Mouse (Mus musculus) embryonic facial prominence, embryonic 14.5 days (tissue): Measurements from ENCODE around the gene Bub1b. TPM values are rescaled to one million over a fixed set of nuclear protein-coding genes. Genes with fewer than 3 reads are reported as not detected.
A peak's percentile ranks its signal among the peaks of the same experiment; 100 is the strongest.

Experiments used
- ATAC-seq: fragments of 200-750 bp; cut with Nextera tagmentation; 2 replicates; pipeline ENCODE4 v1.8.0; 2017; ENCODE audit warnings: low read depth, moderate number of reproducible peaks, moderate TSS enrichment
- DNase-seq: peaks from one replicate; pipeline ENCODE4 v3.0.0-alpha.2; 2015; ENCODE audit warnings: low spot score
- H3K27ac ChIP-seq: fragments of 300-500 bp; sonication (generic); replicated peaks from 2 replicates; pipeline ENCODE4 v1.5.1; 2014; ENCODE audit warnings: low read depth, mild to moderate bottlenecking, low read length, moderate library complexity
- H3K27me3 ChIP-seq: fragments of 300-500 bp; sonication (generic); replicated peaks from 2 replicates; pipeline ENCODE4 v1.6.1; 2014; ENCODE audit warnings: low read length; ENCODE audit not compliant: control insufficient read depth, insufficient read depth
- H3K36me3 ChIP-seq: fragments of 300-500 bp; sonication (generic); 2 replicates; pipeline ENCODE4 v1.6.1; 2014; ENCODE audit warnings: low read length, mixed read lengths; ENCODE audit not compliant: control insufficient read depth, insufficient read depth
- H3K4me1 ChIP-seq: fragments of 300-500 bp; sonication (generic); 2 replicates; pipeline ENCODE4 v1.6.1; 2014; ENCODE audit warnings: antibody characterized with exemption, low read length; ENCODE audit not compliant: control insufficient read depth, insufficient read depth
- H3K4me2 ChIP-seq: fragments of 300-500 bp; sonication (generic); 2 replicates; pipeline ENCODE4 v1.6.1; 2014; ENCODE audit warnings: low read depth, mild to moderate bottlenecking, low read length, moderate library complexity, mixed read lengths
- H3K4me3 ChIP-seq: fragments of 300-500 bp; sonication (generic); 2 replicates; pipeline ENCODE4 v1.5.1; 2014; ENCODE audit warnings: low read depth, mild to moderate bottlenecking, low read length
- H3K9ac ChIP-seq: fragments of 300-500 bp; sonication (generic); 2 replicates; pipeline ENCODE4 v1.6.1; 2014; ENCODE audit warnings: low read depth, mild to moderate bottlenecking, low read length, moderate library complexity, mixed read lengths
- H3K9me3 ChIP-seq: fragments of 300-500 bp; sonication (generic); 2 replicates; pipeline ENCODE4 v1.6.1; 2016; ENCODE audit warnings: low read length; ENCODE audit not compliant: control insufficient read depth
- whole genome bisulfite sequencing: fragments of 180-500 bp; shearing (Covaris S2); extraction: QIAGEN DNeasy Blood & Tissue Kit; methylation state at CpG from one replicate; pipeline ENCODE4 v1.1.7; 2014; 5-methylcytosine and 5-hydroxymethylcytosine counted together
- polyA plus RNA-seq: library from polyadenylated mRNA; unstranded; fragments of >200 nt; fragmentation: Nextera tagmentation; extraction: Ambion mirVana; gene quantifications from 2 replicates; pipeline ENCODE4 v1.2.1, GENCODE M21; 2014

Gene Bub1b
- polyA plus RNA-seq, 1 experiment from 2014 or later = 53.4 TPM

DNA sequence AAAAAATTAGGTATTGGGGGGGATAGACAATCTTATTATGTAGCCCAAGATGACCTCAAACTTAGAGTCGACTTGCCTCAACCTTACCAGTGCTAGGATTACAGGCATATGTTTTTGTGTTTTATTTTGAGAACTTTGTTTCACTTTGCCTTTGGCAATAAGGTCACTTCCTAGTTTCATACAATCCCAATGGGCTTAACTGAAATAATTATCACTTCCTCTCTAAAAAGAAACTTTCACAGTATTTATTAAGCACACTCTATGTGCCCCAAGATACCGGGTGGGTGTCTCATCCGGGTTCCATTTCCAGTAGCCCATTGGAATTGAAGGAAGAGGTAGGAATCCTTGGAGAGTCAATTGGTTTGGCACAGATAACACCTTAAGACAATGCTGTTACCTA, 35.6 kb upstream of the Bub1b start:
- H3K4me2 ChIP-seq = no peak overlapping the region
- H3K27me3 ChIP-seq = no peaks in the 10 kb centered on the region
- H3K27ac ChIP-seq = no peak overlapping the region
- no peak for ATAC-seq
- no peaks in the 10 kb centered on the region for H3K36me3 ChIP-seq
- H3K9me3 ChIP-seq = no peaks in the 10 kb centered on the region
- H3K4me1 ChIP-seq = no peaks in the 10 kb centered on the region
- H3K4me3 ChIP-seq = no peak overlapping the region
- DNase-seq = no peak
- 79% methylated on average over 3 of the region's 3 CpGs for WGBS
- H3K9ac ChIP-seq = no peak overlapping the region

DNA sequence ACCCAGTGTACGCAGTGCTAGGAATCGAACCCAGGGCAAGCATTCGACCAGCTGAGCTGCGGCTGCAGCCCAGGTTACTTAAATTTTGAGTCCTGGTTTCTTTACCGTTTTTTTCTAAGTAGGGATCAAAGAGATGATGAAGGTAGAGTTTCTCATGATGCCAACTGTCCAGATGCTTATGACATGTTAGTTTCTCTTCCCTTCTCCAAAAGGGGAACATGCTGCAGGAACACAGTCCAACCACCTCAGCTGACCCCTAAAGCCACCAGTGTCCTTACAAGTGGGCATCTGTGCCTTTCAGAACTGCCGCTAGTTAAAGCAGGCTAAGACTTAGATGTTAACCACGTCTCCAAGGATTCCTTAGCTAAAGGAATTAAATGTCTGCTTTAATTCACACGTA, 30.8 kb upstream of the Bub1b start:
- WGBS = 85% methylated on average over 8 of the region's 8 CpGs
- no peak overlapping the region for H3K4me2 ChIP-seq
- no peak overlapping the region for H3K27ac ChIP-seq
- H3K9ac ChIP-seq = no peak overlapping the region
- no peaks in the 10 kb centered on the region for H3K27me3 ChIP-seq
- no peak for ATAC-seq
- H3K4me3 ChIP-seq = no peak overlapping the region
- no peaks in the 10 kb centered on the region for H3K36me3 ChIP-seq
- DNase-seq = no peak
- H3K9me3 ChIP-seq = no peaks in the 10 kb centered on the region
- H3K4me1 ChIP-seq = no peaks in the 10 kb centered on the region

DNA sequence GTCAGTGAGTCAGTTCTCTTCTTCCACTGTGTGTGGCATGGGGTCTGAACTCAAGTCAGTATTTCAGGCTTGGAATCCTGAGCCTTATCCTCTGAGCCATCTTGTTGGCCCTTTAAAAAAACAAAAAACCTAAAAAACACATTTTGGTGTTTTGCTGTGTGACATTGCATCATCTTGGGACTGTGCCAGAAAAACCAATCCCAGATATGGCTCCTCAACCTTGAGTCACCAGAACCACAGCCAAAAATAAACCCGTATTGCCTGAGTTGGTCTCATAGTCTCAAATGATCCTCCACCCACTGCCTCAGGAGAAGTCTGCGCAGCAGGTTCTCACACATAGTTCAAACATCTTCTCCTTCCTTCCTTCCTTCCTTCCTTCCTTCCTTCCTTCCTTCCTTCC, 27.1 kb upstream of the Bub1b start:
- ATAC-seq (no peak), DNase-seq (no peak)
- Histone ChIP-seq H3K36me3 (no peaks in the 10 kb centered on the region), H3K27ac (no peak overlapping the region), H3K9ac (no peak overlapping the region), H3K4me3 (no peak overlapping the region), H3K9me3 (no peaks in the 10 kb centered on the region), H3K4me2 (no peak overlapping the region), H3K4me1 (no peaks in the 10 kb centered on the region), H3K27me3 (no peaks in the 10 kb centered on the region)
- WGBS = 87% methylated on average over 2 of the region's 2 CpGs

DNA sequence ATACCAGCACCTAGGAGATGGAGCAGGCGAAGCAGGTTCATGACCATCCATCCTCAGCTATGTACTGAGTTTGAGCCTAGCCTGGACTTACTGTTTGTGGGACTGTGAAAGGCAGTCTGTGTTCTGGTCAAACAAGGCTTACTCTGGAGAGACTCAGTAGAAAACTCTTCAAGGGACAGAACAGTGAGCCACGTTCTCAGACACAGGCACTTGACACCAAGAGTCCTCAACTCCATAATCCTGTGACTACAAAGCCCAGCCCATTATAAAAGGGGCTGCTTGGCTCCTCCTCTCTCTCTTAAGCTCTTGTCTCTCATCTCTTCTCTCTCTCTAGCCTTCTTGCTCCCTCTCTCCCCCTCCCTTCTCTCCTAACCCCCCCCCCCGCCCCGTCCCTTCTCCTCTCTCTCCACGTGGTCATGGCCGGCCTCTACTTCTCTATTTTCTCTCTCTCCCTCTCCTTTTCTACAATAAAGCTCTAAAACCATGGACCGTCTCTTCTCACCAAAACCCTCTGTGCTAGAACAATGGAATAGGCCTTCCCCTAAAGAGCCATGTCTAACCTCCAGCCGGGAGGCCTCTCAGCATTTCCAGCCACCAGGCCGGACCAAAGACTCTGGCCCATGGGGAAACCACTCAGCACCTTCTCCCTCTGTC, 25.7 kb upstream of the Bub1b start:
- ATAC-seq (no peak), DNase-seq (no peak)
- 73% methylated on average over 9 of the region's 9 CpGs for WGBS
- Histone ChIP-seq H3K4me2 (no peak overlapping the region), H3K27ac (no peak overlapping the region), H3K9me3 (no peaks in the 10 kb centered on the region), H3K36me3 (no peaks in the 10 kb centered on the region), H3K4me1 (no peaks in the 10 kb centered on the region), H3K4me3 (no peak overlapping the region), H3K27me3 (no peaks in the 10 kb centered on the region), H3K9ac (no peak overlapping the region)

DNA sequence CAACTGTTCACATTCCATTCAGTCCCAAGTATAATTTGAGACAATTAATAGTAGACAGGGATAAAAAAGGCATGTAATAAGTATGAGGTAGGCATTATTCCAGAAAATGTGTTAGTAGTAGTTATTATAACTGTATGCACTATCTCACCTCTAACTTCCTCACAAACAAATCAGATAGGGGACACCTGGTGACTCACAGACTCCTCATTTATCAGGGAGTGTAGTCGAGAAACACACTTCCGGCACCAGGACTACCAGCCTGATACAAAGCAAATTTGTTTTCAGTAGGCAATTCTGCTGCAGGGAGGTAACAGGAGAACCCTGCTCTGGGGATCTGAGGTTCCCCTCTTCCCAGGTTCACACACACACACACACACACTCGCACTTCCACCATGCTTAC, 24.9 kb upstream of the Bub1b start:
- WGBS = 67% methylated on average over 3 of the region's 3 CpGs
- ATAC-seq = no peak
- DNase-seq = no peak
- no peaks in the 10 kb centered on the region for H3K9me3 ChIP-seq
- H3K27ac ChIP-seq = no peak overlapping the region
- H3K36me3 ChIP-seq = no peaks in the 10 kb centered on the region
- H3K4me1 ChIP-seq = no peaks in the 10 kb centered on the region
- no peak overlapping the region for H3K4me3 ChIP-seq
- H3K9ac ChIP-seq = no peak overlapping the region
- no peaks in the 10 kb centered on the region for H3K27me3 ChIP-seq
- no peak overlapping the region for H3K4me2 ChIP-seq

DNA sequence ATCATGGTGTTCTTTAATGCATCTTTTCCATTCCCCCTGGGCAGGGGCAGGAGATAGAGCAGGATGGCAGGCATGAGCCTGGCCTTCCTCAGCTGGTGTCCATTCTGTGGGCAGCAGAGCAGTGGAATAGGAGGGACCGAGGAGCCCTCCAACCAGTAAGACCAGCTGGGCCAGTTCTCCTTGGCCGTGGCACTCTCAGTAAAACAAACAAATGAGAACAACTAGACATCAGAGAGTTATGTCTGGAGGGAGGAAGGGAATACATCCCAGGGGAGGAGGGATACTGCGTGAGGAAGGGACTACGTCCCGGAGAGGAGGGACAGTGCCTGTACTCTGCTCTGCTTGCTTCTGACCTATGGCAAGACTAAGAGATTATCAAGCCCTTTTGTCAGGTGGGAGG, 12.0 kb upstream of the Bub1b start:
- no peaks in the 10 kb centered on the region for H3K36me3 ChIP-seq
- H3K27me3 ChIP-seq = no peaks in the 10 kb centered on the region
- H3K9ac ChIP-seq = no peak overlapping the region
- no peak overlapping the region for H3K4me3 ChIP-seq
- H3K4me1 ChIP-seq = no peaks in the 10 kb centered on the region
- no peaks in the 10 kb centered on the region for H3K9me3 ChIP-seq
- WGBS = 62% methylated on average over 5 of the region's 5 CpGs
- no peak overlapping the region for H3K4me2 ChIP-seq
- no peak overlapping the region for H3K27ac ChIP-seq
- ATAC-seq (no peak), DNase-seq (peak; percentile 28)

DNA sequence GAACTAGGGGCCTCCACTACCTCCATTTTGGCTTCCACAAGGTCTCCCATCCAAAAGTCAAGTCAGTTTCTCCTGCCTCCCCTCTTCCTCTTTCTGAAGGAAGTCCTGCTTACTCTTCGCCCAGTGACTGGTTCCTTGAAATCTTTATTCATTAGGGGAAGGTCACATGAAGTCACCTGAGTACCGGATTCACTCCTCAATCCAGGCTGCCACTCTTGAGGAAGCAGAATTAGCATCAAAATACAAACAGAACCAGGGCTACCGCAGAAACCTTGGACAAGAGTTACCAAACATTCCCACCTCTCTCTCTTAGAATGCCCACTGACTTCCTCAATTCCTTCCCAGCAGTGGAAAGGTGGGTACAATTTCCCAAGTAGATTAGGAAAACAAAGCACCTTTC, 10.3 kb upstream of the Bub1b start:
- ATAC-seq = no peak
- H3K4me3 ChIP-seq = no peak overlapping the region
- DNase-seq = no peak
- H3K4me2 ChIP-seq = no peak overlapping the region
- H3K27me3 ChIP-seq = no peaks in the 10 kb centered on the region
- no peaks in the 10 kb centered on the region for H3K9me3 ChIP-seq
- H3K36me3 ChIP-seq = no peaks in the 10 kb centered on the region
- H3K27ac ChIP-seq = no peak overlapping the region
- no peak overlapping the region for H3K9ac ChIP-seq
- no peaks in the 10 kb centered on the region for H3K4me1 ChIP-seq
- WGBS = 64% methylated on average over 3 of the region's 3 CpGs

DNA sequence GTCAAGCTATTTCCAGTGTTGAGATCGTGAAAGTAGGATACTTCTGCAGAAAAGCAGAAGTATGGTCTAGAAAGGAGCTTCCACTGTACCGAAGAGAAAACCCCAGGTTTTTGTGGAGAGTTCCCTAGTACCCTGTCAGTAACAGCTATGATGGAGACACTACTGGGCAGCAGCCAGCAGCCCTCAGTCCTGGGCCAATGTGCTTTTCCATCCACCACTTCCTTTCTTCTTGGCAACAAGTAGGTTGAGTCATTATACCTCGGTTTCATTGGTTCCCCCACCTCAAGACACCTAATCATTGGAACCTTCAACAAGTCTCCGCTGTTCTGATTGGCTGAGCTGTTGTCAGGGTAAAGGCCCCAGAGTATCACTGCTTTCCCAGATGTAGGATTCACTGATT, 6.9 kb upstream of the Bub1b start:
- DNase-seq (no peak), ATAC-seq (no peak)
- H3K27ac ChIP-seq = no peak overlapping the region
- H3K4me3 ChIP-seq = no peak overlapping the region
- H3K4me1 ChIP-seq = no peaks in the 10 kb centered on the region
- no peaks in the 10 kb centered on the region for H3K9me3 ChIP-seq
- no peaks in the 10 kb centered on the region for H3K27me3 ChIP-seq
- 88% methylated on average over 4 of the region's 4 CpGs for WGBS
- no peak overlapping the region for H3K4me2 ChIP-seq
- no peak overlapping the region for H3K9ac ChIP-seq
- H3K36me3 ChIP-seq = no peaks in the 10 kb centered on the region

DNA sequence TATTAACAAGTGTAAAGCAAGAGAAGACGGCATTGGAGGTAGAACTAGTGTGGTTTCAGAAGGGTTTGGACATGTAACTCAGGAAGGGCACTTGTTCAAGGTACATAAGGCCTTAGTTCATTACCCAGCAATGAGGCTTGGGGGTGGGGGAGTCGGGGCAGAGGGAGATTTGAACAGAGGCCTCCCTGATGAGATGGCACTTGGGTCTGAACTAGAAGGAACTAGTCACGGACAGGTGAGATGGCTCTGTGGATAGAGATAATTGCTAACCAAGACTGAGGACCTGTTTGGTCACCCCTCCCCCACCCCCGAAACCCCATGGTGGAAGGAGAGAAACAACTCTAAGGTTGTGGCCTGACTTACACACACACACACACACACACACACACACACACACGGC, 1.1 kb downstream of the Bub1b start:
- H3K27ac ChIP-seq = no peak overlapping the region
- H3K4me3 ChIP-seq = peak overlapping the region; percentile 49
- no peaks in the 10 kb centered on the region for H3K9me3 ChIP-seq
- WGBS = 24% methylated on average over 5 of the region's 5 CpGs
- H3K4me2 ChIP-seq = peak overlapping the region; percentile 65
- H3K36me3 ChIP-seq = peaks cover 12% of the 10 kb centered on the region
- DNase-seq (no peak), ATAC-seq (no peak)
- no peaks in the 10 kb centered on the region; the same call in 1 of the 2 replicates for H3K4me1 ChIP-seq
- H3K9ac ChIP-seq = peak overlapping the region; percentile 63
- H3K27me3 ChIP-seq = no peaks in the 10 kb centered on the region
